Mouse (Mus musculus) forebrain, embryonic 10.5 days (tissue): ENCODE measurements at regions not wholly inside any gene's neighbourhood (a gene's known extent, or its start where the extent isn't known, plus 50 kb on each side); places are given as distances from the start of the nearest gene placed in this dataset.
"Not testable (repeated sequence)": the region's sequence is repeated elsewhere in the genome, so short reads cannot be mapped to it uniquely, and the experiment has no call there.

Source experiments
- DNase-seq: peaks from one replicate; pipeline ENCODE4 v3.0.0-alpha.2; 2017; ENCODE audit warnings: low spot score; ENCODE audit errors: extremely low spot score
- H3K27ac ChIP-seq: fragments of 300-500 bp; sonication (generic); 2 replicates; pipeline ENCODE4 v1.5.1; 2016; ENCODE audit warnings: mild to moderate bottlenecking
- H3K27me3 ChIP-seq: fragments of 300-500 bp; sonication (generic); 2 replicates; pipeline ENCODE4 v1.6.1; 2016; ENCODE audit warnings: mild to moderate bottlenecking; ENCODE audit not compliant: poor library complexity, severe bottlenecking
- H3K36me3 ChIP-seq: fragments of 300-500 bp; sonication (generic); replicated peaks from 2 replicates; pipeline ENCODE4 v1.6.1; 2016; ENCODE audit warnings: mild to moderate bottlenecking, moderate library complexity
- H3K4me1 ChIP-seq: fragments of 300-500 bp; sonication (generic); 2 replicates; pipeline ENCODE4 v1.6.1; 2016
- H3K4me3 ChIP-seq: fragments of 300-500 bp; sonication (generic); 2 replicates; pipeline ENCODE4 v1.5.1; 2016; ENCODE audit warnings: mild to moderate bottlenecking, moderate library complexity
- H3K9me3 ChIP-seq: fragments of 300-500 bp; sonication (generic); 2 replicates; pipeline ENCODE4 v1.6.1; 2016; ENCODE audit warnings: mild to moderate bottlenecking, moderate library complexity
- WGBS: fragments of 180-500 bp; shearing (Covaris S2); methylation state at CpG from one replicate; pipeline ENCODE4 v1.1.7; 2016; 5-methylcytosine and 5-hydroxymethylcytosine counted together

DNA sequence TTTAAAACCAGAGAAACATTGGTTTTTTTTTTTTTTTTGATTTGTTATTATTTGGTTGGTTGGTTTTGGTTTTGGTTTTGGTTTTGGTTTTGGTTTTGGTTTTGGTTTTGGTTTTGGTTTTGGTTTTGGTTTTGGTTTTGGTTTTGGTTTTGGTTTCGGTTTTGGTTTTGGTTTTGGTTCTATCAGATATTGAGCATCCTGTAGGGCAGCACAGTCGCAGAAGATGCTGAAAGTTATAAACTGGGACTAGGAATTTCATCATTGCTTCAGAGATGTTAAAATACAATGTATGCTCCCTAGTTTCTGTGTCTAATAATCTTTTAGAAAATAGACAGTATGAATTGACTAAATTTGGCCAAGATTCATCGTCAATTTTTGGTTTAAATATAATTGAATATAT is 375.8 kb upstream of the Zfp386 start:
- H3K36me3 ChIP-seq, H3K4me3 ChIP-seq, DNase-seq, H3K27me3 ChIP-seq, H3K4me1 ChIP-seq, H3K27ac ChIP-seq: not testable (repeated sequence)
- H3K9me3 ChIP-seq, result peaks cover 12% of the 10 kb centered on the region
- 82% methylated on average over 3 of the region's 3 CpGs for WGBS

DNA sequence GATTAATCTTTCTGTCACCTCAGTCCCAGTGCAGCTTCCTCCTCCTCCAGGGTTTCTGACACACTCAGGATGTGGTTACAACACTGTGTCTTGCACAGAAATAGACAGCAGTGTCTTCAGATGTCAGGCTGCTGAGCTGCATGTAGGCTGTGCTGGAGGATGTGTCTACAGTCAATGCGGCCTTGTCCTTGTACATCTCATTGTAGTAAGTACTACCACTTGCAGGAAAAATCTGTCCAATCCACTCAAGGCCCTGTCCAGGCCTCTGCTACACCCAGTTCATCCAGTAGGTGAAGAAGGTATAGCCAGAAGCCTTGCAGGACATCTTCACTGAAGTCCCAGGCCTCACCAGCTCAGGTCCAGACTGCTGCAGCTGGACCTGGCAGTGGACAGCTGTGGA is 355.7 kb upstream of the Zfp386 start:
- Histone ChIP-seq H3K27ac (no peak overlapping the region), H3K4me3 (no peak overlapping the region), H3K27me3 (no peaks in the 10 kb centered on the region), H3K36me3 (no peaks in the 10 kb centered on the region), H3K4me1 (no peaks in the 10 kb centered on the region), H3K9me3 (peaks cover 25% of the 10 kb centered on the region)
- no peak for DNase-seq
- 92% methylated on average over 1 of the region's 1 CpGs for WGBS

DNA sequence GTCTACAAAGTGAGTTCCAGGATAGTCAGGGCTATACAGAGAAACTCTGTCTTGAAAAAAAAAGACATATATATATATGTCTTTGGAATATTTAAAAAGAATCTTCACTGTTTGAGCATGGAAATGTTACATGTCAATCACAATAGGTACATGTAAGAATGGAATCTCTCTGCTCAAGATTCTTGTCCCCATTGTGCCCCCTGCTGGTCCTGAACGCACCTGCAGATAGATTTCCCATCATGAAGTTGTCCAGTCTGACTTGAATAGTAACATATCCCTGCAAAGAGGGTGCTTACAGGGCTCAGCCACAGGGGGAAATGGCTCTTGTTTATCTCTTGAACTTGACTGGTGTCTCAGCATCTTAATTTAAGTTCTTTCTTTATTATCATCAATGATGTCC is 337.7 kb upstream of the Zfp386 start:
- 69% methylated on average over 1 of the region's 1 CpGs for WGBS

DNA sequence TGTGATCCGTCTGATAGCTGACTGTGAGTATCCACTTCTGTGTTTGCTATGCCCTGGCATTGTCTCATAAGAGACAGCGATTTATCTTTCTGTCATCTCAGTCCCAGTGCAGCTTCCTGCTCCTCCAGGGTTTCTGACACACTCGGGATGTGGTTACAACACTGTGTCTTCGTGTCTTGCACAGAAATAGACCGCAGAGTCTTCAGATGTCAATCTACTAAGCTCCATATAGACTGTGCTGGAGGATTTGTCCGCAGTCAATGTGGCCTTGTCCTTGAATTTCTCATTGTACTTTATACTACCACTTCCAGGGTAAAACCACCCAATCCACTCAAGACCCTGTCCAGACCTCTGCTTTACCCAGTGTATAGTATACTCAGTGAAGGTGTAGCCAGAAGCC is 305.5 kb upstream of the Zfp386 start:
- not testable (repeated sequence) for H3K4me3 ChIP-seq, H3K9me3 ChIP-seq, H3K36me3 ChIP-seq, H3K4me1 ChIP-seq, H3K27me3 ChIP-seq, DNase-seq, H3K27ac ChIP-seq
- 82% methylated on average over 4 of the region's 6 CpGs for WGBS

More for the DNA sequence above, 337.7 kb upstream of the Zfp386 start:
- H3K4me1 ChIP-seq, H3K36me3 ChIP-seq, DNase-seq, H3K4me3 ChIP-seq, H3K27ac ChIP-seq, H3K27me3 ChIP-seq: not testable (repeated sequence)
- peaks cover 12% of the 10 kb centered on the region; the same call in 1 of the 2 replicates for H3K9me3 ChIP-seq

DNA sequence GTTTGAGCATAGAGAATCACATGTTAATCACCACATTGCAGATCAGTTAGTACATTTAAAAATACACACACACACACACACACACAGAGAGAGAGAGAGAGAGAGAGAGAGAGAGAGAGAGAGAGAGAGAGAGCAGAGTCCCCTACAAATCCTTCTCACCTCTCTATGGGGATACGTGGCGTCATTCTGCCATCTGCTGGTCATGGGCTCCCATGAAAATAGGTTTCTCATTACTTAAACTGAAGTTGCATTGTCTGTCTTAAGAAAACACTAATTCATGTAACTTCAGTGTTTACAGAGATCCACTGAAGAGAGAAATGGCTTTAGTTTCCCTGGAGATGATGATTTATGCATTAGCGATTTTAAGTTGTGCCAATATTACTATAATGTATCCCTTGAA is 297.9 kb upstream of the Zfp386 start:
- H3K4me3 ChIP-seq, H3K27ac ChIP-seq, H3K36me3 ChIP-seq, H3K27me3 ChIP-seq, DNase-seq, H3K9me3 ChIP-seq, H3K4me1 ChIP-seq: not testable (repeated sequence)
- 44% methylated on average over 3 of the region's 3 CpGs for WGBS

DNA sequence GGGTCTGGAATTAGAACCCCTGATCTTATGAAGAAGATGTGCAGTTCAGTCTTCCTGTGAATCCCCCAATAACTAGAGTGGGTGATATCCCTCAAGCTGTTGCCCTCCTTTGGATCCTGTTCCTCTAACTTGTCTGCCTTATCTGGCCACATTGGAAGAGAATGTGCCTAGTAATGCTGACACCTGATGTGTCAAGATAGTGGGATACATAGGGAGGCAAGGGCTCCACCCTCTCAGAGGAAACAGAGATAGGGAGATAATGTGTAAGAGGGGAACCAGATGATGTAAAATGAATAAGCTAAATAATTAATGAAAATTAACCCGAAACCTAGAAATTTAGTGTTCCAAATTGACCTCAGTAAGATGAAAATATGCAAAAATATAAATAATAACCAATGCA is 294.4 kb upstream of the Zfp386 start:
- not testable (repeated sequence) for H3K4me1 ChIP-seq, H3K27me3 ChIP-seq, H3K27ac ChIP-seq, H3K9me3 ChIP-seq, H3K4me3 ChIP-seq, DNase-seq, H3K36me3 ChIP-seq
- 91% methylated on average over 1 of the region's 1 CpGs for WGBS

DNA sequence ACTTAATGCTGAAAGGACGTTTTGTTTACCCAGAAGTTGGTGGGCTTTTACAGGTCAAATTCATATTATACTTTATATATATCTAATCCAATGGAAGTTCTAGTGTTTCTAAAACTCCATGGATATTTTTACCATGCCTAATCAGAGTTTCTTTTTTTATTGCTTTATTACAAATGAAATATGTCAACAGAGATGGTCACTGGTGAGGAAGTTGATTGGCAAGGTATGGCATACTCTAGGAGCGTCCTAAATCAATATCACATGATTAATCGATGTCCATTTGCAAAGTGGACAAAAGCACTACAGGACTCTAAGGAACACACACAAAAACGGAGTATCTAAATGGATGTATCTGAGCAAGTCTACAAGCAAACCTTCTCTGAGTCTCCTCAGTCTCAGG is 290.0 kb upstream of the Zfp386 start:
- not testable (repeated sequence) for H3K9me3 ChIP-seq, H3K27me3 ChIP-seq, H3K4me3 ChIP-seq, H3K4me1 ChIP-seq, H3K36me3 ChIP-seq, H3K27ac ChIP-seq, DNase-seq
- 72% methylated on average over 4 of the region's 4 CpGs for WGBS

DNA sequence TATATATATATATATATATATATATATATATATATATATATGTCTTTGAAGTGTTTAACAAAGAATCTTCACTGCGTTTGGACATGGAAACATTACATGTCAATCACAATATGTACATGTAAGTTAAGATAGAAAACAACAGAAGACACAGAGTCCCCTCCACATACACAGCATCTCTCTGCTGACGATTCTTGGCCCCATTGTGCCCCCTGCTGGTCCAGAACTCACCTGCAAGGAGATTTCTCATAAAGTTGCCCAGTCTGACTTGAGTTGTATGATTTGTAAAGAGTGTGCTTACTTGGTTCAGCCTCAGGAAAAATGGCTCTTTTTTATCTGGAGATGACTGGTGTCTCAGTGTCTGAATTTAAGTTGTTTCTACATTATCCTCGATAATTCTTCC is 288.5 kb upstream of the Zfp386 start:
- not testable (repeated sequence) for H3K4me3 ChIP-seq, DNase-seq, H3K9me3 ChIP-seq, H3K4me1 ChIP-seq, H3K27ac ChIP-seq, H3K36me3 ChIP-seq, H3K27me3 ChIP-seq
- 61% methylated on average over 3 of the region's 3 CpGs for WGBS

DNA sequence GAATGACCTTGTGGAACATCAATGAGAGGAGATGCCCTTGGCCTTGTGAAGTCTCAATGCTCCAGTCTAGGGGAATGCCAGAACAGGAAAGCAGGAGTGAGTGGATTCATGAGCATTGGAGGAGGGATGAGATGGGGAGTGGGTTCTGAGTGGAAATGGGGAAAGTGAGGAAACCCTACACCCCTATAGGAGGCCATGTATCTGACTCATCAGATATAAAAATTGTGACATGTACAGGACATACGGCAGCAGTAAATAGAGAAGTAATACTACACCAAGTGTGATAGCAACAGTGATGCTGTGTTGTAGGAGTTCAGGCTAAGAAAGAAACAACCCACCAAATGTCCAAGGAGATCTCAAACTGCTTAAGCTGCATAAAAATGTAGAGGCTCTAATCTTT is 285.8 kb upstream of the Zfp386 start:
- not testable (repeated sequence) for H3K4me3 ChIP-seq, H3K27ac ChIP-seq, H3K4me1 ChIP-seq, H3K9me3 ChIP-seq, H3K36me3 ChIP-seq, DNase-seq, H3K27me3 ChIP-seq
- WGBS, result no CpG with 5 or more reads among the region's 1 CpGs

DNA sequence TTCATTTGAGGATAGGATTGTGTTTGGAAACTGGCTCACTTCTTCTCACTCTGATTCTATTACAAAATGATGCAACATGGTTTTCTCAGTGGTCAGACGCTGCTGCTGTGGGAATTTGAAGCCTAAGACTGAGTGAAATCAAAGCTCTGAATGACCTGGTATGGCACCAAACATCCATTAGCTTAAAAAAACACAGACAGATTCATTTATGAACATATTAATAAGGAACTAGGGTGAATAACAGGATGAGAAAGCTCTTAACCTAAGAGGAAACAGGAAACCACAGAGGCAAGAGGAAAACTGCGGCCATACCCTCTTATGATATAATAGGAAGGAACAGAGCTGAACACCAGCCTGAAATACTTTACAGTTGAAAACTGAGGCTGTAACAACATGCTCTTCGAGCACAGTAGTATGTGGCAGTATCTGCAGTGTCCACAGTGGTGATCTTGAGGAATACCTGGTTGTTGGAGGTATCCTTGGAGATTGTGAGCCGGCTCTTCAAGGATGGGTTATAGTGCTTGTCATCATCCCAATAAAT is 282.5 kb upstream of the Zfp386 start:
- 76% methylated on average over 4 of the region's 4 CpGs for WGBS
- not testable (repeated sequence) for H3K4me1 ChIP-seq, H3K36me3 ChIP-seq, H3K4me3 ChIP-seq, H3K9me3 ChIP-seq, H3K27me3 ChIP-seq, DNase-seq, H3K27ac ChIP-seq

DNA sequence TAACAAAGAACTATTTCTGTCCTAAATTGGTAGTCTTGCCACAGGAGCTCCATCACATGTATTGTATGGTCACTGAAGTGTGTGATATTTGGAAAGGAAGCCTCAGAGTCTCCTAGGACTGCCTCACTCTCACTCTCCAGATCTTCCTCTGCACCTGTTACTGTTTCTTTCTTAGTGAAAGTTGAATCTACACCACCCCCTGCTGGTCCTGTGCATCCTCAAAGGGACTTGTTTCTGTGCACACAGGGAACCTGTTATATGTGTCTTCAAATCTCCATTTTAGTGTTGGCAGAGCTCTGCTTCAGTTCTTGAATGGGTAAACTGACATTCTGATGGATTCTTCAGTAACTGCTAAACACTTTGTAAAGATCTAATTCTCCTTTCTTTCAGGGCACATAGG is 276.3 kb upstream of the Zfp386 start:
- H3K27ac ChIP-seq, DNase-seq, H3K36me3 ChIP-seq, H3K27me3 ChIP-seq, H3K9me3 ChIP-seq, H3K4me3 ChIP-seq, H3K4me1 ChIP-seq: not testable (repeated sequence)

DNA sequence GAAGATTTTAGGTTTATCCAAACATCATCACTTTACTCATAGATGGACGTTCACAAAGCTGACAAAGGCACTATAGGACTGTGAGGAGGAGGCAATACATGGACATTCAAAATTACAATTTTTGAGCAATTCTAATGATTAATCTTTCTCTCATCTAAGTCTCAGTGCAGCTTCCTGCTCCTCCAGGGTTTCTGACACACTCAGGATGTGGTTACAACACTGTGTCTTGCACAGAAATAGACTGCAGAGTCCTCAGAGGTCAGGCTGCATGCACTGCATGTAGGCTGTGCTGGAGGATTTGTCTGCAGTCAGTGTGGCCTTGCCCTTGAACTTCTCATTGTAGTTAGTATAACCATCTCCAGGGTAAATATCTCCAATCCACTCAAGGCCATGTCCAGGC is 257.2 kb upstream of the Zfp386 start:
- WGBS, result 64% methylated on average over 1 of the region's 1 CpGs
- not testable (repeated sequence) for H3K4me1 ChIP-seq, DNase-seq, H3K27ac ChIP-seq, H3K4me3 ChIP-seq, H3K36me3 ChIP-seq, H3K27me3 ChIP-seq
- peaks cover 17% of the 10 kb centered on the region; the same call in 1 of the 2 replicates for H3K9me3 ChIP-seq

DNA sequence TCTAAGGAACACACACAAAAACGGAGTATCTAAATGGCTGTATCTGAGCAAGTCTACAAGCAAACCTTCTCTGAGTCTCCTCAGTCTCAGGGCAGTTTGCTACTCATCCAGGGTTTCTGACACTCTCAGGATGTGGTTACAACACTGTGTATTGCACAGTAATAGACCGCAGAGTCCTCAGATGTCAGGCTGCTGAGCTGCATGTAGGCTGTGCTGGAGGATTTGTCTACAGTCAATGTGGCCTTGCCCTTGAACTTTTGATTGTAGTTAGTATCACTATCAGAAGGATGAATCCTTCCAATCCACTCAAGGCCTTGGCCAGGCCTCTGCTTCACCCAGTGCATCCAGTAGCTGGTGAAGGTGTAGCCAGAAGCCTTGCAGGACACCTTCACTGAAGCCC is 245.0 kb upstream of the Zfp386 start:
- DNase-seq, H3K27me3 ChIP-seq, H3K4me1 ChIP-seq, H3K27ac ChIP-seq, H3K36me3 ChIP-seq, H3K4me3 ChIP-seq: not testable (repeated sequence)
- WGBS, result 79% methylated on average over 2 of the region's 2 CpGs
- H3K9me3 ChIP-seq, result peaks cover 25% of the 10 kb centered on the region; the same call in 1 of the 2 replicates

DNA sequence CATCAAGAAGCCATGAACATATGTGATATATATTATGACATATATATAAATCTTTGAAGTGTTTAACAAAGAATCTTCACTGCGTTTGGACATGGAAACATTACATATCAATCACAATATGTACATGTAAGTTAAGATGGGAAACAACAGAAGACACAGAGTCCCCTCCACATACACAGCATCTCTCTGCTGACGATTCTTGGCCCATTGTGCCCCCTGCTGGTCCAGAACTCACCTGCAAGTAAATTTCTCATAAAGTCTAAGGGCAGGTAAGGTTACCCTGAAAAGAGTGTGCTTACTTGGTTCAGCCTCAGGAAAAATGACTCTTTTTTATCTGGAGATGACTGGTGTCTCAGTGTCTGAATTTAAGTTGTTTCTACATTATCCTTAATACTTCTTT is 243.8 kb upstream of the Zfp386 start:
- not testable (repeated sequence) for H3K36me3 ChIP-seq, H3K4me3 ChIP-seq, H3K4me1 ChIP-seq, H3K27ac ChIP-seq, DNase-seq, H3K27me3 ChIP-seq
- WGBS, result 62% methylated on average over 2 of the region's 2 CpGs
- H3K9me3 ChIP-seq, result peaks cover 29% of the 10 kb centered on the region; the same call in 1 of the 2 replicates
